Mouse (Mus musculus) spleen, postnatal 14 days (tissue): ENCODE measurements around the gene Thap8.

Source experiments
- DNase-seq, 2 experiments: peaks; one replicate each; pipeline ENCODE4 v3.0.0; 2021 to 2022; ENCODE audit warnings: low spot score in 2 of 2

Gene Thap8

DNA sequence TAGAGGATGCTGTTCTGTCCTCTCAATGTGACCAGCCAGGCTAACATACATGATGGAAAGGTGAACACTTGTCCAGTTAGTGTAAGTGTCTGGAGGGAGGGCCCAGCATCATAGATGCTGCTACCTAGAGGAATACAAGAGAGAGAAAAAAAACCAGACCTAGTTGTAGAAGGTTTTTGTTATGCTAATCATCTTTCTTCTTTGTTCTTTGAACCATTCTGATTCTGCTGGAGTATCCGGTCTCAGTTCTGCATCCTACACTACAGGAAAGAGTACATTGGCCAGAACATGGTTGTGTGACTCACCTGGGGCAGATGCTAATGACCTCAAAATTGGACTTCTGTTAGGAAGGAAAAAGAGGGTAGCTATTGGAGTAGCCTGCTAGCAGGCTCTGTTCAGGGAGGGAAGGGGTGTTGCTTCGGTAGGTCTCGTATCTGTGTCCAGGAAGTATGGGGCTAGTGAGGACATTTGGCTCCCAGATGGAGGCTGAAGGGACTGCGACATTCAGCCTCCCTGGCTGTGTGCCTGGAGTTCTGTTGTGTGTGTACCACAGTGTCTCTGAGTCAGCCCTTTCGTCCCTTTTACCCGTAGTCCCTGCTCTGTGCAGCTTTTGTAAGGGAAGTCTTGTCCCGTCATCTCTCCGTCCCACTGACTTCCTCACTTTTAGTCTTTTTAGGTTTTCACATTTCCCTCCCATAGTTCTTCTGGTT lies 7.0 kb downstream of the Thap8 start:
- DNase-seq = no peak

DNA sequence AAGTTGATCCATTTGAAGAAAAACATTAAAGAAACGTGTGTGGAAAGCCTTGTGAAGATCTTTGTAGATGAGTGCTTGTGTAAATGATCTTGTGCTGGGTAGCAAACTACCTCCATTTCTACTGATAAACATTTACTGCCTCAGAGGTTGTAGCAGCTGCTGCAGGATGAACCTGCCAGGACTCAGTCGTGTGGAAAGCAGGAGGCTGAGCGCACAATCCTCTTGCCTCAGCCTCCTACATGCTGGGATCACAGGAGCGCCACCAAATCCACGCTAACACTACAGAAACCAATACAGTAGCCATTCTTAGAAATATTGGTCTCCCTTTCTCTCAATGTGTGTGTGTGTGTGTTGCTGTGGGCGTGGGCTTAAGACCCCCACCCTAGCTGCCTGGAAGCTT lies 8.2 kb downstream of the Thap8 start:
- DNase-seq = no peak

- DNase-seq = no peak
Observed at GRCm38 (mm10) chr7:30289071-30289713, 9.3 kb downstream of the Thap8 start.

DNA sequence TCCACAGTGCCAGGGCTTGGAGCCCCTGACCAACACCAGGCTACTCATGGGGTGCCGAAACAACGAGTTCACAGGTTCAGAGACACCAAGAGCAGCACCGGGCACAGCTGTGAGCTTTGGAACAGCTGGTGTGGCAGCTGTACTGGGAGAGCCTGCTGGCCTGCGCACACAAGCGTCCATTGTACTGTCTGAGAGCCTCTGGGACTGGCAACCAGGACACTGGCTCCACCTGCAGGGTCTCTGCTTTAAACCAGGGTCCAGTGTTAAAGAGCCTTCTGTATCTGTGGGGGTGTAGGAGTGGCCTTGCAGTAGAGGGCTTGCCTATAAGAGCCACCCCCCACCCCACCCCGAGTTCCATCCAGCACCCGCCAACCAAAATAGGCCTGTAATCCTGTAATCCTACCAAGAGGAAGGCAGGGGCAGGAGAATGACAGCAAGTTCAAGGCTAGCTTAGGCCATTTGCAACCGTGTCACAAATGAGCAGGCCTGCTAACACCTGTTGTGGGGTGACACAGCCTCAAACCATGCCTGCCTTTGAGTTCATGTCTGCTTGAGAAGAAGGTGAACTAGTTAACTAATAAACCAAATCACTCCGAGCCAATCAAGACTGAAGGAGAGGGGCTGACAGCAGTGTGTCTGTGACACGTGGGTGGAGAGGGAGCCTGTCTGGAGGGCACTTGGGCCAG lies 10.0 kb downstream of the Thap8 start:
- DNase-seq = no peak

DNA sequence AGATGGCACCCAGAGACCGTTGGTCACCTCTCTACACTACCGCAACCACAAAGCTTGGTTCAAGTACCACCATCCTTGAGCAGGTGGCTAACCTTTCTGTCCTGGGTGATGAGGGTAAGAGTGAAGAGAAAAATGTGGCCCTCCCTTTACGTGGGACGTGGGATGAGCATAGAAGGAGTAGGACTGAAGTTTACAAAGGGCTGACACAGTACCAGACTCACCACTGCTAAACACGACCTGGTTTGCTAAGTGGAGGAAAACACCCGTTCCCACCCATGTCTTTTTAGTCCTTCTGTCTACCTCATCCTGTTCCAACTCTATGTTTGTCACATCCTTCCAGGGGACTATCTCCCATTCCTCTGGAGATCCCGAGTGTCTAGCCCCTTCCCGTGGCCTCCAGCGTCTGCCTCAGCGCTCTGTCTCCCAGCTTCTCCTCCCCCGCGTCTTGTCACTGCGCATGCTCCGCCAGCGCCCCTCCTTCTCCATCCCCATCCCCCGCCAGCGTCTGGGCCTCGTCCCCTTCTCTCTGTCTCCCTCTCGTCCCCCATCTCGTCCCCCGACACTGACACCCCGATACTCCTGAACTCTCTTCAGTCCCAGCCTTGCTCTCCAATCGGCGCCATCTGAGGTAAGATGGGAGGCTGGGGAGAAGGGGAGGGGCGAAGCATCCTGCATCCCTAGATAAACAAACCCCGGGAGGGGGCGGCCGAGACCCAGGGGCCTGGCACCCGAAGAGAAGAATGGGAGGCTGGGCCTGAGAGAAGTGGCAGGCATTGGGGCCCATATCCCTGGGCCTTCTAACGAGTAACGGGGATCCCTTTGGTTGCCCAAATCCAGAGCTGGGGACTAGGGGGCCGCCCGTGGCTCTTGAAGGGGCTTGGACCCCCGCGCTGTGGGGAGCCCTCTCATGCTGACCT lies 11.6 kb downstream of the Thap8 start, which contains the start of gene Clip3:
Clip3 (plus strand) TSS at position 514 of the 917 bp plus-strand sequence.
- no peak for DNase-seq

GRCm38 (mm10) chr7:30293795-30294194 lies 13.9 kb downstream of the Thap8 start:
- DNase-seq = no peak

- DNase-seq = no peak
Observed at GRCm38 (mm10) chr7:30294296-30294695, 14.4 kb downstream of the Thap8 start.

DNA sequence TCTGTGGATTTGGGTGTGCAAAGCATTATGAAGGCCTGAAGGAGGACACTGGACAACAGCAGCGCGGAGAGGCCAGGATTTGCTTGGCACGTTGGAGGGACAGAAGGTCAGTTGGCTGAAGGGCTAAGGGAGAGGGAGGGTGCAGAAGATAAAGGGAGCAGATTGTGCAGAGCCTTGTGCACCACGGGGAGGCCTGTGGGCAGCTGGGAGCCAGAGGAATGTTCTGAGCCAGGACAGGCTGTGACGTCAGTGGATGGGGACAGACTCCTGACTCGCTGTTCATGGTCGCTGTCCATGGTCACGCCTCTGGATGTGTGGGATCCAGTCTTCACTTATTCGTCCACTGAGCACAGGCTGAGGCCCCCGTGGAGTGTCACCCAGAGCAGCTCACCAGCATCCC lies 15.2 kb downstream of the Thap8 start:
- no peak for DNase-seq

GRCm38 (mm10) chr7:30296816-30297215 lies 16.9 kb downstream of the Thap8 start:
- DNase-seq = no peak

DNA sequence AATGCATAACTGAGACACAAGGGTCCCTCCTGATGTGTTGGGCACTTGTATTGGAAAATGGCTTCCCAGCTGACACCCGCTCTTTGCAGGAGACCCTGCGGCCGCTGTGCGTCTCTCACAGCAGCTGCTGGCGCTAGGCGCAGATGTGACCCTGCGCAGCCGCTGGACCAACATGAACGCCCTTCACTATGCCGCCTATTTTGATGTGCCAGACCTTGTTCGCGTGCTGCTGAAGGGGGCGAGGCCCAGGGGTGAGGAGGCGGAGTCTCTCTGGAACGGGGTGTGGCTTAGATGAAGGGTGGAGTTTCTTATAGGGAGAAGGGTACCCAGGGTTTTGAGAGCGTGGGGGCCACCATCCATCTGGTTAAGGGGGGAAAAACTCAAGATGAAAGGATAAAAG lies 17.4 kb downstream of the Thap8 start:
- no peak for DNase-seq

- no peak for DNase-seq
Observed at GRCm38 (mm10) chr7:30300914-30301313, 21.0 kb downstream of the Thap8 start.

DNA sequence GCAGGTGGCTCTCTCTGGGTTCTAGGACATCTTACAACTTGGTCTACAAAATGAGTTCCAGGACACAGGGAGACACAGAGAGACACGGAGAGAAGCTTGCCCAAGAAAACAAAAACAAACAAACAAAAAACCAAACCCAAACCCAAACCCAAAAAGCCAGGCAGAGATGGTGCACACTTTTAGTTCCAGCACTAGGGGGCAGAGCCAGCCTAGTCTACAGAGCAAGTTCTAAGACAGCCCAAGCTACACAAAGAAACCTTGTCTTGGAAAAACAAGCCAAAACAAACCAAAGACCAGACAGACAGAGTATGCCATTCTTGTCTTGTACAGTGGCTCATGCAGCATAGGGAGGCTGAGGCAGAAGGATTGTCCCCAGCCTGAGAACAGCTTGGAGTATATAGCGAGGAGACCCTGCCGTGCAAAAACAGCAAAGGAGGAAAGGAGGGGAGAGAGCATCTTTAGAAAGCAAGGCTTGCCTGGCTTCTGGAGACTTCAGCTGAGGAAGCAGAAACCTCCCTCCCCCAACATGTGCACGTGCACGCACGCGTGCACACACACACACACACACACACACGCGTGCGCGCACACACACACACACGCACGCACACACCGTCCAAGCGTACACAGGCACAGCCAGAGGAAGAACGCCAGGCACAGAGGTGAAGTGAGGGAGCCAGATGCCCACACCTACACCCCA lies 26.3 kb downstream of the Thap8 start:
- no peak for DNase-seq

- DNase-seq = peak; percentile 71 to 76
Observed at GRCm38 (mm10) chr7:30308076-30309005, 28.4 kb downstream of the Thap8 start, which contains the start of gene Alkbh6. Alkbh6 (plus strand) TSS chr7:30308717.

DNA sequence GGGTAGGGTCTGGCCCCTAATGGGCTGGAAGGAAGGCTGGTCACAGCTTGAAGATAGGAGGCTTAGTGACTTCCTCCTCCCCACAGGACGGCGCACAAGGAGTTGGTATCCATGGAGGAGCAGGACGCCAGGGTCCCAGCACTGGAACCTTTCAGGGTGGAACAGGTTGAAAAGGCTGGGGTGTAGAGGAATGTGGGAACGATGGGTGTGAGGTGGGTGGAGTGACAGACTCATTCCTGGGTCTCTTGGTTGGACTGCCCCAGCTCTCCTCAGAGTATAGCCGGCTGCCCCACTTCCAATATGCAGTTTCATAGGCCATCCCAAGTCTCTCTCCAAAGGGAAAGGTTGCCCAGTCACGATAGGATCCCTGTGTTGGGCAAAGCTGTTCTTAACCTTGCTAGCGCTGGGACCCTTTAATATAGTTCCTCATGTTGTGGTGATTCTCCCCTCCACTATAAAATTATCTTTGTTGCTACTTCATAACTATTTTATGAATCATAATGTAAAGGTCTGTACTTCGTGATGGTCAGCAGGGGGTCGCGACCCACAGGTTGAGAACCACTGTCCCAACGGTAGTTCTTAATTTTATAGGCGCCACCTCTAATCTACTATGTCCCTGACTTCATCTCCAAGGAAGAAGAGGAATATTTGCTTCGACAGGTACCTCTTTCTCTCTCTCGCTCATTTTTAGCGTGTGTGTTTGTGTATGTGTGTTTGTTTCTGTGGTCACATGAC lies 29.7 kb downstream of the Thap8 start:
- no peak for DNase-seq

DNA sequence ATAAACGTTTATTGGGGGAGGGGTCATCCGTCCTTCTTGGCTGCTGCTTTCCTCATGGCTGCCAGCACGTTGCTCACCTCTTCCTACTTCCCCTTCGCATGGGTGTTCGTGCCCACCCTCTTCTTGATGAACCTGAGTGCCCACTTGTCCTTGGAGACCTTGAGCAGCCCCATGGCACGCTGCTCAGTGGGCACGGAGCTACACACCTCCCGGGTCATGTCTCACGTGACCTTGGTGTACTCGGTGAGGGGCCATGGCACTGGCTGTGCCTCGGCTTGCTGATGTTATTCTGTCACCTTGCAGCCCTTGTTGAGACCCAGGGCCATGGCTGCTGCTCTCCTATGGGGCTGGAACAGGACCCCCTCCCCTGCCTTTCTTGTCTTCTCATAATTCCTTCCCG lies 30.2 kb downstream of the Thap8 start:
- DNase-seq = no peak

DNA sequence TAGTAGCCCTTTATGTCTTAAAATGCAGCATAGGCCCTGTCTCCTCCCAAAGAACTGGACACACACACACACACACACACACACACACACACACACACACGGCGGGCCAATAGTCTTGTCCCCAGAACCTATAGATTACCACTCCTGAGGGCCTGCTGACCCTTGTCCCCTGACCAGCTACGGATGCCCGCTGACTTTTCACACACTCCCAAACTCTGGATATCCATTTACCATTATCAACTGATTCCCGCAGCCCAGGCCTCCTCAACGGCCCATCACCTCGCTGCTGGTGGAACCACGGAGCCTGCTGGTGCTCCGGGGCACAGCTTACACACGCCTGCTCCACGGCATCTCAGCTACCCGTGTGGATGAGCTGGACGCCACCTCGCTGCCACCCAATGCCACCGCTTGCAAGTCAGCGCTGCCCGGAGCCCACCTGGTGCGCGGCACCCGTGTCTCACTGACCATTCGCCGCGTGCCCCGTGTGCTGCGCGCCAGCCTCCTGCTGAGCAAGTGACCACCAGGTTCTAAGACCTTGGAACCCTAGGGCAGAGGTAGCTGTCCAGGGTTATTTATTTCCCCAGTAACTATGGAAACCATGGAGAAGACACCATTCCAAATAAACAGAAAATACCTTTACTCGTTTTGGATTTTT lies 33.9 kb downstream of the Thap8 start:
- DNase-seq = no peak

GRCm38 (mm10) chr7:30314721-30315155 lies 34.8 kb downstream of the Thap8 start, which contains the start of gene Syne4:
Syne4 (plus strand) TSS chr7:30314807.
- no peak for DNase-seq
